Mouse (Mus musculus) heart, postnatal 14 days (tissue): ENCODE measurements around the gene Llph. TPM values are rescaled to one million over a fixed set of nuclear protein-coding genes. Genes with fewer than 3 reads are reported as not detected.
"Not testable (repeated sequence)": the region's sequence is repeated elsewhere in the genome, so short reads cannot be mapped to it uniquely, and the experiment has no call there.

Experiments
- DNase-seq, 2 experiments: peaks; one replicate each; pipeline ENCODE4 v3.0.0; 2021 to 2022
- intact Hi-C: fragments of 180-260 bp; cut with DNase I; formaldehyde crosslinking; loops from one replicate; pipeline ENCODE4 v1.15.1; 2025
- total RNA-seq, 2 experiments: library from RNA; stranded (reverse); gene quantifications; 2 replicates each; pipeline ENCODE4 v1.2.3; 2021

The Llph gene
- total RNA-seq, 2 experiments from 2014 or later, result 4.8 to 8.5 TPM

DNA sequence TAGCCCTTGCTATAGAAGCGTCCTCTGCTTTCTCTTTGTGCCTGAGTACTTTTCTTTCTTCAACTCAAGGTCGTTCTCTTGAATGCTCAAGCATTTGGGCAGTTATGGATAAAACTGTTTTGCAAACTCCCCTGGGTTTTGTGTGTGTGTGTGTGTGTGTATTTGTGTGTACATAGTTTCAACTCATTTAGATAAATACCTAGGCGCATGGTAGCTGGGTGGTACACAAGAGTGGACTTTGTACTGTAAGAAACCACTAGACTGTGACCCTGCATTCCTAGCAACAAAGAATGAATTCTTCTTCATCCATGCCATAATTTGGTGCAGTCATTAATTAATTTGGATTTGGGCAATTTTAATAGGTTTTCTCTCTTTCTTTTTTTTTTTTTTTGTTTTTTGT is 16.8 kb upstream of the Llph start:
- no peak for DNase-seq
- intact Hi-C loops, result no loop called here

DNA sequence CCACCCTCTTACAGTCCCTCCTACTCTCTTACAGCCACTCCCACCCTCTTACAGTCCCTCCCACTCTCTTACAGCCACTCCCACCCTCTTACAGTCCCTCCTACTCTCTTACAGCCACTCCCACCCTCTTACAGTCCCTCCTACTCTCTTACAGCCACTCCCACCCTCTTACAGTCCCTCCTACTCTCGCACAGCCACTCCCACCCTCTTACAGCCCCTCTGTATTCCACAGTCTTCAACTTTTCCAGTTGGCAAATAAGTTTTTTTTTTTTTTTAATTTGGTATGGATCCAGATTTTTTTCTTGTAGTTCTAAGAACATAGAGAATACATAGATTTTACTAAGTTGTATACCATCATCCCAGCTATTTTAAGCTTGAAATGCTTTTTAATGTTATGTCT is 9.8 kb upstream of the Llph start:
- DNase-seq, intact Hi-C loops: not testable (repeated sequence)

DNA sequence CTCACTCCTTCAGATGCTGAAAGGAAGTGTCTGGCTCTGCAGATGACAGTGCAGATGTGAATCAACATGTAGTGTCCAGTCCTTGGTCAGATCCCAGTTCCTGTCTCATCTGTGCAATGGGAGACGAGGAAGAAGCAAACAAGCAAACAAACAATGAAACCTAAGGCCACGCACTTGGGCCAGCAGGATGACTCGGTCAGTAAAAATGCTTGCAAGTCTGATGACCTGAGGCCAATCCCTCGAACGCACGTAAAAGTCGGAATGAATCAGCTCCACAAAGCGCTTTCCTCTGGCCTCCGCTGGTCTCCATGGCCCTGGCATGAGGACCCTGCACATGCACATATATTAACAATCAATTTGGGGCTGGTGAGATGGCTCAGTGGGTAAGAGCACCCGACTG is 7.9 kb upstream of the Llph start:
- intact Hi-C loops, result no loop called here
- DNase-seq, result no peak

DNA sequence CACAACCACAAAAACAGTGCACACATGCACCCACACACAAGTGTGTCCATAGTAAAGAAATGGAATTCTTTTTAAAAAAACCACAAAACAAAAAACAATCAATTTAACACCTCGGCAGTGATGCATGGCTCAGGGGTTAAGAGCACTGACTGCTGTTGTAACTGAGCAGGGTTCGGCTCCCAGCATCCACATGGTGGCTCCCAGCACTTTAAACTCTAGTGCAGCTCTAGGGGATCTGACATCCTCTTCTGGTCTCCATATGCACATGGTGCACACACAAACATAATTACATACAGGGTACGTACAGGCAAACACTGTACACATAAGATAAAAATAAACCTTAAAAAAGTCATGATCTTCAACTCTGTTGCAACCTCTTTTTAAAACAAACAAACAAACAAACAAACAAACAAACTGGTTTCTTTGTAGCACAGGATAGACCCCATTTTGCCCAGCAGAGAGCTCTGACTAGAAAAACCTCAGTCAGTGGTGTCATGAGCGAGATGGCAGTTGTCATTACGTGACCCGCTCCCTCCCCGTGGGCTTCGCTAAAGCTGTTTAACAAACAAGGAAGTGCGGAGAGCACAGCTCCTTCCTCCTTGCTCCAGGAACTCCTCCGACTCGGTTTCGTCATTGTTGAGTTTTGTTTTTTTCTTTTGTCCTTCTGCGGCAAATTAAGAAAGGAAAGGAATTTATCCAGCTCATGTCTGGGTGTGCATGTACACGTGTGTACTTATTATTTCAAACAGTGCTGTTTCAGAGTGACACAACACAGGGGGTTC is 7.1 kb upstream of the Llph start:
- intact Hi-C loops, result no loop called here
- peak in 1 of 2 experiments; percentile 15 for DNase-seq

DNA sequence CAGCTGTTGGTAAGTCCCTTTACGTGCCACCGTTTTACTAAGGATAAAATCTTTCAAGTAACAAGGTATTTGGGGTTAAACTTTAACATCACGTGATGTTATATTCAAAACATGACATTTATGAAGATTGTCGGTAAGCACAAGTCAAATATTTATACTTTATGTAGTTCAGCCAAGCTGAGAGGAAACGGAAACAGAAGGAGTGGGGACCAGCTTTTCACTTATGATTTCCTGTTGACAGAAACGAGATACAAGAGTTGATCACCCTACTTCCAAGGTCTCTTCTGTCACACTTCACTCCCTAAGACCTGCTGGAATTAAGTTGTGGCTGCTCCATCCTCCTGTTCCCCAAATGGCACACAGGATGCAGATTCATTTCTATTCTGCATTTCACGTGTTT is 6.1 kb upstream of the Llph start:
- intact Hi-C loops, result no loop called here
- no peak for DNase-seq

DNA sequence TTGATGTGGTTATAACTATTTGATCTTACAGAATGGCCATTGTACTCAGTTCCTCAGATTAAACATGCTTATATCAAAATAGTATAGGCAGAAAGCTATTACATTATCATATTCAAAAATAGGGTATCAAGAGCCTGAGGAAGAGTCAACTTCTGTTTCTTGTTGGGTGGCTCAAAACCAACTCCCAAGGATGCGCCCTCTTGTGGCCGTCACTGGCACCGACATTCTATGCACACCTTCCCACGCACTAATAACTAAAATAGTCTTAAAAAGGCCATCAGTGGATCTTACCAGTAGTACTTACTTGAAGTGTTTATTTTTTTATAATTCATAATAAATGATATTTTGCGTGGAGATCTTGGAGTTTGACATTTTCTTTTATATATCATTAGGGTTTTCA is 4.8 kb downstream of the Llph start:
- intact Hi-C loops, result no loop called here
- peak; percentile 66 to 76 for DNase-seq

DNA sequence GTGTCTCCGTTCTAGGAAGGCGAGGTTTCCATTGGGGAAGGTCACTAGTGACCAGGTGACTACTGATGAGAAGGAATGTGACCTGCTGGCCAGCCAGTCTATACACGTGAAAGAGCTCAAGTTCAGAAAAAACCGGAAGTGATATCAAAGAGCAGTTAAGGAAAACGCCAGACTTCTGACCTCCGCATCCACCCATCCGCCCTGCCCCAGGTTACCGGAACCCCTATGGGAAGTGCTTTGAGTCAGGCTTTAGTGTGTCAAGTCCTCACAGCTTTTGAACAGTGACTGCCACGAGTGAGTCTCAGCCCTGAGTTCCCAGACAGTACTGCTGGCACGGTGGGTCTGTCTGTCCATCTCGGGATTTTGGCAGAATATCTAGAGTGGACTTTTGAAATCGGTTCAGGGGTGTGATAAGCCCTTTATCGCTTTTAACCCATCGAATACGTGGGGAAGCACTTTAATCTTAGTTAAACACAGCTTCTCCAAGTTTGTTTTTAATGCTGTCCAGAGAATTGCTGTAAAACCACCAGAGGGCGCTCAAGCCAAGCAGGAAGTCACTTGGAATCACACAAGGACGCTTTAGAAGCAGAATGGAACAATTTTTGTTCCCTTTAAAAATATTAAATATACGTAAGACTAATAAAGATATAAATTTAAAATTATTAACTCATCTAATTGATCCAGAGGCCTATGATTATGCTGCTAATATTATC is 6.9 kb downstream of the Llph start:
- intact Hi-C loops, result no loop called here
- peak; percentile 61 to 77 for DNase-seq

DNA sequence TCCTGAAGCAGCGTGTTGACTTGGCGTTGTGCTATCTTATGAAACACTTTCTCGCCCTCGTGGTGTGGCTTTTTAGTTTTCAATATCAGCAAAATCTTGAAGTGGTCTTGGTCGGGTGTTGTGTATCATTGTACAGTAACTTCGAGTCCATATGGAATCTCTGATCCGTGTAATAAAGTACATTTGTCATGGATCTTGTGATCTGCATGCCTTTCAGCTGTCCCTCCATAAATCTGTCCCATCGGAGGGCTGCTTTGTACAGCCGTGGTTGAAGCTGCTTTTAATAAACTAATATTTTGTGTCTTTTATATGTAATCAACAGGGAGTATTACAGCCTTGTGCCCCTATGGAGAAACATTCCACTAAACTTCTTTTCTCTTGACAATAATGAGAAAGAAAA is 10.0 kb downstream of the Llph start:
- intact Hi-C loops, result no loop called here
- DNase-seq, result no peak

DNA sequence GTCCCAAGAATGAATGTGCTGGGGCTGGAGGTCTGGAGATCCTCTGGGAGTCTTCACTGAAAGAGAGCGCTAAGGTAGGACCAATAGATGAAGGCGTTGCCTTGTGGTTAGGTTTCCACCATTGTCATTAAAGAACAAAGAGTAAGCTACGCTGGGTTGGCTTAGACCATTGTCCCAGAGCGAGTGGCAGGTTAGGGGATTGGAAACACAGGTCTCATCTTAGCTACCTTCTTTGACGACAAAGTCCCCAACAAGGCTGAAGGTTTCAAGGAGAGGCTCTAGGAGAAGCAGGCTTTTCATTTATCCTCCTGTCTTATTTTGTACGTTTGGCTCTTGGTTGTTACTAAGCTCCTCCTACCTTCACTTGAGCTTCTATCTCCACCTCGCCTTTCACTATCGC is 11.4 kb downstream of the Llph start:
- intact Hi-C loops, result no loop called here
- no peak for DNase-seq

DNA sequence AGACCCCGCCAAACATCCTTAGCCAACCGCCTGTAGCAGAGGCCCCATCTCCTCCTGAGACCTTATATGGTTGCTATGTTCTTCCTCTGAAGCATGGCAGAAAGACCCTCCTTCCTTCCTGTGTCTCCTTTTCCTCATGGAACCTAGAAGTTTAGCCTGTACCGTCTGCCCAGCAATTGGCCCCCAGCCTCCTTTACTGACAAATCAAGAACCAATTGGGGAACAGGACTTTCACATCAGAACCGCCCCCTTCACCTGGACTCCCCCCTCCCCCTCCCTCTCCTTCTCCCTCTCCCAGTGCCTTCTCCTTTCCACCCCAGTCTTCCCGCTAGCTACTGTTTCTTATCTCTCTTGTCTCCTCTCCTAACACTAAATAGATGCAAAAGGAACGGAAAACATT is 12.6 kb downstream of the Llph start:
- intact Hi-C loops, result no loop called here
- DNase-seq, result no peak

DNA sequence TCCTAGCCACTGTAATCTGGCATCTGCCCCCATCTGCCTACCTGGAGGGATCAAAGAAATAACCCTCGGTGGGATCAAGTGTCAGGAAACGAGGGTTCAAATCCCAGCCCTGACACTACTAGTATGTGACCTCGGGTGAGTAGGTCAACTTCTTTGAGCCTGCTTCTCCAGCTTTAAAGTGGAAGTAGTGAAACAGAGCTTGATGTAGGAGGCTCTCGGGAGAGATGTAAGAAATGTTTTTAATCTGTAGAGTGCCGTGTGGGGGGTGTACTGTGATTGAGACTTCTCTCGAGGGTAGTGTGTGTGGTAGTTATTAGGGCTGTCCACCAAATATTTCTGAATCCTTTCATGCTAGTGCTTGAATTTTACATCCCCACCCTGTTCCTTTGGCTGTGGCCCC is 15.6 kb downstream of the Llph start:
- intact Hi-C loops, result no loop called here
- no peak for DNase-seq

DNA sequence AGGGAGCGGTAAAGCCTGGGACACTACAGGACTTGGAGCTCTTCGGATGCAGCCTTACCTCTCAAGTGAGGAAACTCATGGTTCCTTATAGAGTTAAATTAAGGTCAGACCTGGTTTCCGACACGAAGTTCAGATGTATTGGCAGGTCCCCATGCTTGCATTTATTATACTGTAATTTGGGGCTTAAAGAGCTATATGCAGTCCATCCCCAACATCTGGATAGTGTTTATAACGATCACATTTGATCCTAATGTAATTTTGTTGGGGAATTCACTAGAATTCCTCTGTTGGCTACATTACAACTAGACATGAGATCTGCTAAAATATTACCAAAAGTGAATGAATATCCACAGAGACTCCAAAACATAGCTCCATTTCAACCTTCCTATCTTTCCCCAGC is 18.8 kb downstream of the Llph start:
- no peak for DNase-seq
- intact Hi-C loops, result loop anchor here (5.0 kb wide), 1 partner anchor 617 kb away; no protein-coding TSS in a partner anchor

DNA sequence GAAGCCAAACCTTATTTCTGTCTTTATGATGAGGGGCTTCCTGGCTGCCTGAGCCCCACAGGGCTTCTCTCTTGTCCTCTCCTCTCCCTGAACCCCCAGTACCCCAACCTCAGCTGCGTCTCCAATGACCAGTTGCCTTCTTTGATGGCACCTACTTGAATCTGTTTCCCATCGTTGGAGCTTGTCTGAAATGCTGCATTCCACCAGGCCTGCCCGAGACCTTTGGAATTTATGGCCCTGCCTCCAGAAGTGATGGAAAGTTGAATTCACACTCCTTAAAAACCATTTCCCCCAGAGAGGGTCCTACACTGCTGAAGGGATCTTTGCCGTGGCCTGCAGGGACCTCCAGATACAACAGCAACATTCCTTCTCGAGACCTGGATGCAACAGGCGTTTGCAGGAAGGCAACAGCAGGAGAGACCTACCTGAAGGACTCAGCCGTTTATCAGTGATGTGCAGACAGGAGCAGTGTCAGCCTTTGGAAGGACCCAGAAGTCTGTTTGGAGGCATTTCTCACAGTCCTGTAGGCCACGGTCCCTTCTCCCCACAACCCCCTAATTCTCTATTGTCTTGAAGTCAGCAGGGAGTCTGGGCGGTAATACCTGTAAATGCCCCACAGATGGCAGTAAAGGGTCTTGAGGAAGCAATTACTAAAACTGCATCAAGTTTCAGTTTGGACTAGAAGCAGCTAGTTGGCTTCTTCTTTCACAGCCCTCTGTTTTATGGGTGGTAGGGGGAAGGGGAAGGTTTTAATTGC is 20.3 kb downstream of the Llph start:
- intact Hi-C loops, result loop anchor here (5.0 kb wide), 1 partner anchor 615 kb away; no protein-coding TSS in a partner anchor

DNA sequence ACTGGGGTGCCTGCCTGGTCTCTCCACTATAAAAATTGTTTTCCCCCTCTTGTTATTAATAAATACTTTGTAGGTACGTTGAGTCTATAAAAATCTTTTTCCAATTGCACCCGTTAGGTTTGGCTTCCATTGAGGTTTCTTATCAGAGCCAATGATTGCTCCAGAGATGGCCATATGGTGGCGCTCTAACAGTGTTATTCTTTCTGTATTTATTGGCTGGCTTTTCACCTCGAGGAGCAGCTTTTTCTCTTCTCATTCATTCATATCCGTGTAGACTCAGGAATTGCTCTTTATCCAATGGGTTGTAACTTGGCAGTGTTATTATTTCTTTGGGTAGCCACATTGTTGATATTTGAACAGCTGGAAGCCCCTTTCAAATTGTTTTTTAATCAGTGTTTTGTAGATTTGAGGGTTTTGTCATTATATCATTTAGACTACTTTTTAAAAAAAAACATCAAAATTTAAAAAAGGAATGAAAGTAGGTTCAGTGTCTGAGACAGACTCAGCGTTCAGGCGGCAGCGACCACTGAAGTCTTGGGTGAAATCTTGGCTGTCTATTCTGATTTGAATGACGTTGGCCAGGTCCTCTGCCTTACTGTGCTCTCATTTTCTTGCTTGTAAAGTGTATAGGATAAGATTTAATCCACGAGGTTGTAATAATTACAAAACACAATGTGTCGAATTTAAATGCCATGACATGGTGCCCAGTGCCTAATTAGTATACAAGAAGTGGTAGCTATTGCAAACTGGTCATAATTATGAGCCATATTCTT is 24.2 kb downstream of the Llph start:
- no peak for DNase-seq
- intact Hi-C loops, result loop anchor here (5.0 to 10.0 kb wide), 2 partner anchors 621 to 1004 kb away; no protein-coding TSS in a partner anchor

More for the DNA sequence above, 20.3 kb downstream of the Llph start:
- DNase-seq, result peak; percentile 27 to 54

DNA sequence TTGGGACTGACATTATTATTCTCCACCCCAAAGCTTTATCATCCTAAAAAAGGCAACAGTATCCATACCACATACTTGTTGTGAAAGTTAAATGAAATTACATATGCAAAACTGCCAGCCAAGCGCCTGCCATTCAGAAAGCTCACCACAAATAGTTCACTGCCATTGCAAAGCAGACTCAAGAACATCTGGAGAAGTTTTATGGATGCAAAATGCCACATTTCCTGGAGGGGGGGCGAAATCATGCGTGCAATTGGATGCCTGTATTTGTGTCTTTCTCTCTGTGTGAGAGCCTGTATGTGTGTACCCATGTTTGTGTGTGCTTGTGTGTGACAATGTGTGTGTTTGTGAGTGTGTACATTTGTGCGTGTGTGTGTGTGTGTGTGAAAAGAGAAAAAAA is 24.9 kb downstream of the Llph start:
- intact Hi-C loops, result loop anchor here (5.0 to 10.0 kb wide), 2 partner anchors 621 to 1003 kb away; no protein-coding TSS in a partner anchor
- no peak for DNase-seq

DNA sequence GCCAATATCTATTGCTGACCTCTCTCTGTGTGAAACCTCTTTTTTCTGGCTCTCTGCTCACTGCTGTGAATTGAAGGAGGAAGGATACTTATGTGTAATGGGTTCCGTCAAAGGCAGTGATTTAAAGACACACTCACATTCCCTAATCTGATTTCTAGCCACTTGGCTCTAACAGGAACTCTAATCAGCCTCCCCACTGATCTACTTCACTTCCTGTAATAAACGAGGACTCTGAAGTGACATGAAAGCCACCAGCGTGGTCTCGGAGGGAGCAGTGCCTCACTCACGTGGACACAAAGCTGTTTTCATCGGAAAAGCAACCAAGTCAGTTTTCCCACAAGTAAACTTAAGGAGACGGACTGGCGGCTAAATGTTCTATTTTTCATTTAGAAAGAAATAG is 25.9 kb downstream of the Llph start:
- intact Hi-C loops, result loop anchor here (5.0 to 10.0 kb wide), 2 partner anchors 620 to 1002 kb away; no protein-coding TSS in a partner anchor
- DNase-seq, result no peak

DNA sequence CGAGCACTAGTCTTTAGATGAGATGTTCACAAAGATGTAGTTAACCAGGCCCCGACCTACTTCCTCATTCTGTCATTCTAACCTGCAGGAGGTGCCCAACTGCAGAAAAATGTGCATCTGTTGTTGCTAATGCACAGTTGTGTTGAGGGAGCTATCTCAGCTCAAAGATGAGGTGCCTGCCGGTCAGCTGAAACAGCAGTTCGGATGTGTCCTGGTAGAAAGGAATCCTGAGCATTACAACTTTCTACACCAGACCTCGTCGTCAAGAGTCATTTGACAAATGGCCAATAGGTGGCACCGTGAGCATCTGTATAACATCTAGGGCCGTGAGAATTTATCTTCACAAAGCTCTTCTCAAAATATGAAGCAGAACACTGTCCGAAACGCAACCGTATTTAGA is 30.4 kb downstream of the Llph start:
- DNase-seq, result peak; percentile 14 to 58
- intact Hi-C loops, result loop anchor here (5.0 to 10.0 kb wide), 3 partner anchors 410 to 998 kb away; no protein-coding TSS in a partner anchor

DNA sequence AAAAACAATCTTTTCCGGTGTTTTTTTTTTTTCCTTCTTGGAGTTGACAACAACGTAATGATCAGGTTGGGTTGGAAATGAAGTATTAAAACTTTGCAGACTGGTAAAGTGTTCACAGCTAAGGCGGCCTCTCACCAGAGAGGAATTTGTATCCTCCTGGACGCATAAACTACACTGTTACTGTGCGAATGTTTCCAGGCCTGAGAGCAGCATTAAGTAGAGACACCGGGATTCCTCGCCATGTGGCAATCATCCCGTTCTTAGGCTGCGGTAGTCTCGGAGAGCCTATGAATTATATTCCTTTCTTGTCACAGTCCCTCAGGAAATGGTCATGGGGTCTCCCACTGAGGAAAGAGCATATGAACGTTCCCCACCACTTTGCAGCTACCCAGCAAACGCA is 40.9 kb downstream of the Llph start:
- DNase-seq, result no peak
- intact Hi-C loops, result no loop called here

DNA sequence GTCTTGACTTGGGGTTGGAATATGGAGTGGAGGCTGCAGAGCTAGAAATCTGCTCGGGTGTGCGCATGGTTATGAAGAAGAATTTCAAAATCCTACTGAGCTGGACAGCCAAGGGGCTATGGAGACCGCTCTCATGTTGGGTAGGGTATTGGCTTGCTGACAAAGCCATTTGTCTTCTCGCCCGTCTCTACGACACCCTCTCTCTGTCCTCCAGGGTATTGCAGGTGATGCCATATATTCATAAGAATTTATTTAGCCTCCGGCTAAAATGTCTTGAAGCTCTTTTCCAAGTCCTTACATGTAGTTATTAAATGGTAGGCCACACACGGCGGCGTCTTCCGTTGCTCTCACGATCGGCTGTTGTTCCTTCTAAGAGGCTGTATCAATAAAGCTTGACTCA is 43.1 kb downstream of the Llph start:
- intact Hi-C loops, result no loop called here

DNA sequence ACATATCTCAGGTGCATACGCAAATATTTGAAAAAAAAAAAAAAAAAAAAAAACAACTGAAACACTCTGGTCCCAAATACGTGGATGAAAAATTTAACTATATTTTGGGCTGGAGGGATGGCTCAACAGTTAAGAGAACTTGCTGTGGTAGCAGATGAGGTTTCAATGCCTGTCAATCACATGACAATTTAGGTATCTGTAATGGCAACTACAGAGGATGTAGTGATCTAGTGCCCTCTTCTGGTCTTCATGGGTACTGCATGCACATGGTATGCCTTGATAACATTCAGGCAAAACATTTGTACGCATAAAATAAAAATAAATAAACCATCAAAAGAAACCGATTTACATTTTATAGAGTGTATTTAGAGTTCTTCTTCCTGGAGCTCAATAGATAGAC is 43.9 kb downstream of the Llph start:
- intact Hi-C loops, result no loop called here
- DNase-seq, result peak; percentile 24 to 61

More for the DNA sequence above, 43.1 kb downstream of the Llph start:
- no peak for DNase-seq
